Comparison of ENCODE assay signal across 9 mouse cellular contexts in the genomic region with DNA sequence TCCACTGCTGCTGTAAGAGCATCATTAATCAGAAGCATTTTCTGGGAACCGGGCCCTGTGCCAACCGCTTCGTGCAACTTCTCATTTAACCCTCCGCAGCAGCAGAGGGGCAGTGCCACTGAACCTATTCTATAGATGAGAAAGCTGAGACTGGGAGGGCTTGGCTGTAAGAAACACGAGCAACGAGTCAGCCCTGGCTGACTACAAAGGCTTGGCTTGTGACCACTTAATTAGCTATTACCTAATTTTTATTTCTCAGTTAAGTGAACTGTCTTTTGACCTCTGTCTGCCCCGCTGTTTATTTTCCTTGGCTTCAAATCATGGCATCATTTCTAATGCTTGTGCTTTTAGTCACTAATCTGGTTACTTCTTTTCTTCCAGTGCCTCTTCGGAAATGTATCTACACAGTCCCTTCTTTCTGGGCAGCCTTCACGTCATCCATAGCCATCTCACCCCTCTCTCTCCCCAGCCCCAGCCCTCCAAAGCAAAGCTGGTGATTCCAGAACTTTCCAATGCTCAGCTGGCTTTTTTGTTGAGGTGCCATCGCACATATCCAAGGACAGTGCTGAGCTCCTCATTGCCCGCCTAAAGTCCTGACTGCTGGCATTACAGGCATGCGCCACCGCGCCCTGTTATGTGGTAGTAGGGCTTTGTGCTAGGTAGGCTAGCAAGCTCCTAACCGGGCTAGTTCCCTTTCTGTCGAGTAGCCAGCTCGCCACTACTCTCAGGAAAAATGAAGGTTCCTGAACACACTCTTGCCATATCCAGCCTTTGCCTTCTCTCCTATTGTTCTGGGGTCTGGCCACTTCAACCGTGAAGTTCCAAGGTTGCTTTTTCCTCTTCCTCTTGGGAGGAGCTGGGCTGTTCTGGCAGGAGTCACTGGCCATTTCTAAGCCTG. TPM values are rescaled to one million over a fixed set of nuclear protein-coding genes. Genes with fewer than 3 reads are reported as not detected.
DNase-seq lines count a peak whose midpoint lies in the region.
"Had no signal": no experiment of that assay in that cellular context is flagged by ENCODE, and none has a peak within 500 bp of the region (broad histone marks: within the 10 kb centered on the region; RNA-seq: fewer than 3 reads in every experiment).

No protein-coding gene starts in this region.

- DNase-seq in heart, adult 18-20 months, result peak; percentile 70 to 73
- DNase-seq in heart, embryonic 10.5 days (ENCODE audit: low spot score), result no peak
- peak; percentile 19 for DNase-seq in testis, postnatal 14 days (ENCODE audit: low spot score)
- DNase-seq in testis, postnatal 10 days (ENCODE audit: low spot score), result no peak
- DNase-seq in kidney, adult 9 months, result peak; percentile 80
- DNase-seq in embryo, embryonic 9.5 days (ENCODE audit: extremely low spot score), result no peak
- no peak for DNase-seq in embryonic facial prominence, embryonic 10.5 days (ENCODE audit: low spot score)
- no peak for DNase-seq in c-Kit-positive CD71-positive TER-119-positive erythroid progenitor cells, embryonic 14.5 days (ENCODE audit: low spot score)
- DNase-seq: thymus, postnatal 36 days had no signal

- WGBS in heart, embryonic 10.5 days, result 86% methylated on average over 18 of the region's 18 CpGs
- 86% methylated on average over 18 of the region's 18 CpGs for WGBS in embryonic facial prominence, embryonic 10.5 days

- H3K27ac ChIP-seq in heart, embryonic 10.5 days, result no peak overlapping the region
- H3K27ac ChIP-seq in embryonic facial prominence, embryonic 10.5 days (replicated peaks), result no peak overlapping the region

- H3K4me3 ChIP-seq in heart, embryonic 10.5 days, result no peak overlapping the region
- no peak overlapping the region for H3K4me3 ChIP-seq in embryonic facial prominence, embryonic 10.5 days

- peaks cover 26% of the 10 kb centered on the region; the same call in 1 of the 2 replicates for H3K4me1 ChIP-seq in heart, embryonic 10.5 days
- peaks cover 17% of the 10 kb centered on the region for H3K4me1 ChIP-seq in embryonic facial prominence, embryonic 10.5 days

- H3K27me3 ChIP-seq in heart, embryonic 10.5 days (ENCODE audit: insufficient read depth, poor library complexity, severe bottlenecking), result no peaks in the 10 kb centered on the region
- no peaks in the 10 kb centered on the region for H3K27me3 ChIP-seq in embryonic facial prominence, embryonic 10.5 days (replicated peaks; ENCODE audit: low read depth, poor library complexity, severe bottlenecking)

- peaks cover 59% of the 10 kb centered on the region for H3K36me3 ChIP-seq in heart, embryonic 10.5 days
- peaks cover 90% of the 10 kb centered on the region for H3K36me3 ChIP-seq in embryonic facial prominence, embryonic 10.5 days (replicated peaks)

- no peaks in the 10 kb centered on the region for H3K9me3 ChIP-seq in heart, embryonic 10.5 days
- no peaks in the 10 kb centered on the region for H3K9me3 ChIP-seq in embryonic facial prominence, embryonic 10.5 days

RNA-seq across cellular contexts. Expression of a gene that starts 55.5 kb away (rescaled TPM):
- total RNA-seq in heart, adult 18-20 months (2021), result 10 to 100 TPM in 1 of 2 experiments, 1 to 10 TPM in 1; 9.4 to 10.6 TPM
- 5.8 and 7.4 TPM in 2 replicates for polyA plus RNA-seq in heart, embryonic 10.5 days (2016; fragmentation: Nextera tagmentation; extraction: Ambion mirVana)
- polyA plus RNA-seq in embryonic facial prominence, embryonic 10.5 days (2016; fragmentation: Nextera tagmentation; extraction: Ambion mirVana), result 6.5 and 8.2 TPM in 2 replicates

Comparison
In these comparisons a context has a peak if more than half of its experiments do, and no peak if none do; other contexts are left out.
1. DNase-seq: peak in heart, adult 18-20 months (2 of 2), testis, postnatal 14 days (single experiment) and kidney, adult 9 months (single experiment); none in heart, embryonic 10.5 days (single experiment), testis, postnatal 10 days (single experiment), embryo, embryonic 9.5 days (single experiment), embryonic facial prominence, embryonic 10.5 days (single experiment) and c-Kit-positive CD71-positive TER-119-positive erythroid progenitor cells, embryonic 14.5 days (single experiment).